Mouse (Mus musculus): ENCODE data around the gene Rbsn. TPM values are rescaled to one million over a fixed set of nuclear protein-coding genes. Genes with fewer than 3 reads are reported as not detected.

Gene Rbsn
- polyA plus RNA-seq (2015; fragmentation: Nextera tagmentation; extraction: Ambion mirVana), result 12.8 and 15.2 TPM in 2 replicates

DNA sequence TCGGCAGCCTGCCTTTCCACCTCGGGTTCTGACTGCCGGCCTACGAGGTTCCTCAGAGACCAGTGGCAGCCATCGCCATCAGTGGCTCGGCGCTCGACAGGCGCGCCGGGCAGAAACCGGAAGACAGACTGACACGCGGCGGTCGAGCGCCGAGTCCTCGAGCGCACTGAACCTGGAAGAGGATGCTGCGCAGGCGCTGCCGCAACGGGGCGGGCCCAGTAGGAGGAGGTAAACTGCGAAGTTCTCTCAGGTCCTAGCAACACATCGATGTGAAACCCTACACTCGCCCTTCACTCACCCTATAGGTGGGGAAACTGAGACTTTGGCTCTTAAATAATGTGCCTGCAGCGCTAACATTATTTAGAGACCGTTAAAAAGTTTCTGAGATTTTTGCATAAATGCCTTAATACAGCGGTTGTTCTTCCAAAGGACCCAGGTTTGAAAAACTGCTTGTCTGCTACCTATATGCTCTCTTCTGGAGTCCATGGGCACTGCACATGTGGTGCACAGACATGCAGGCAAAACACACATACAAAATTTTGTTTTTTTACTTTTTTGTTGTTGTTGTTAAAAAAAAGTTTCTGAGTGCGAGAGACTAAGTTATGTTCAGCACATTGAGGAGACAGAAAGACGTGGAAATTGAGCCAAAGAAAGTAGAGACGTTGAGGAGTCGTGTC, at the start of gene Rbsn:
TSS of gene Rbsn (minus strand) at position 153 of the 677 bp plus-strand sequence.

DNA sequence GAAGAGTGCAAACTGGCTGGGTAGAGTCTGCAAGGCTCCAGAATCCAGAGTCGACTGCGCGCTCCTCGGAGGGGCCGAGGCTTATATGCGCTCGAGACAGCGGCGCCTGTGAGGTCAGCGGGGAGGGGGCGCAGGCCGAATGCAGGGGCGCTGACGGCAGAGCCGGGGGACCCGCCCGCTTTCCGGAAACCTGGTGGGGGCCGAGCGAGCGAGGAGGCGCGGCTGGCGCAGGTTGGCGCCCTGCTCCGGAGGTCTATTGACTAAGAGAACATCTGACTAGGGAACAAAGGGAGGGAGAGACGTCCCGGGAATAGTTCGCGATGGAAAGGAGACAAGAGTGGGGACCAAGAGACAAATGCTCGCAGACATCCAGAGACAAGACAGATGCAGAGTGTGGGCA, 29.9 kb upstream of the Rbsn start, which contains the start of gene Trh:
TSS of gene Trh (minus strand) at position 60 of the 400 bp plus-strand sequence.

GRCm38 (mm10) chr6:92183621-92184131, 31.0 kb downstream of the Rbsn start, which contains the start of gene Mrps25:
Gene Mrps25 (minus strand): TSS chr6:92184033.

Other genes starting within 250 kb of the Rbsn start
- 6.9 and 7.3 TPM in 2 replicates for gene Fgd5, start 236.0 kb downstream of the Rbsn start, polyA plus RNA-seq (2015; fragmentation: Nextera tagmentation; extraction: Ambion mirVana)
- gene Nr2c2, start 123.5 kb downstream of the Rbsn start, polyA plus RNA-seq (2015; fragmentation: Nextera tagmentation; extraction: Ambion mirVana), result 7.2 and 8.8 TPM in 2 replicates
- gene Mrps25, start 30.9 kb downstream of the Rbsn start, polyA plus RNA-seq (2015; fragmentation: Nextera tagmentation; extraction: Ambion mirVana), result 33.9 and 42.9 TPM in 2 replicates
- not detected in 2 replicates for gene Trh, start 29.7 kb upstream of the Rbsn start, polyA plus RNA-seq (2015; fragmentation: Nextera tagmentation; extraction: Ambion mirVana)

Measured in skeletal muscle tissue, postnatal 0 days (tissue).